Mouse (Mus musculus) cerebellum, adult 8-10 months (tissue): Measurements from ENCODE around the gene Gcdh.

Source experiments
- DNase-seq: peaks from one replicate; pipeline ENCODE4 v3.0.0; 2022

Gcdh gene

GRCm38 (mm10) chr8:84871376-84872308, 22.1 kb downstream of the Gcdh start, which contains the start of gene Syce2:
TSS of gene Syce2 (plus strand) at chr8:84872111.
- peak; percentile 53 for DNase-seq

DNA sequence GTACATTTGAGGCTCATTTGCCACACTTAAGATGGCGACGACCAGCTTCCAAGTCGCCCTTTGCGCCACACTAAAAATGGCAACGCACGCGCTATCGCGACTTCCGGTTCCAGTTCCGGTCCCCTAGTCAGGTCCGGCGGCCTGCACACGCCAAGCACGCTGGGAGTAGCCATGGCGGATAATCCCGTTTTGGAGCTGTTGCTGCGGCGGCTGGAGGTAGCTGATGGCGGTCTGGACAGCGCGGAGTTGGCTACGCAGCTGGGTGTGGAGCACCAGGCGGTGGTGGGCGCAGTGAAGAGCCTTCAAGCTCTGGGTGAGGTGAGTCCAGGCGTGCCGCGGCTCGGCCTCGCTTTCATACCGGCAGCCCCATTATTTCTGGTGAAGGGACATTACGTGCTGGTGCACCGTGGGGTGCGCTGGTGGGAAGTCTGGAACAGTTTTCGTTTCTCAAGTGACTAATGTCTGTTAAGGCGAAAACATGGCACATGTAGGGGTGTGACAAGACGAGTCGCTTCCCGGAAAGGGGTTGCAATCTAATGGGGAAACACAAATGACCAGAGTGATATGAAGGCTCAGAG, 36.8 kb downstream of the Gcdh start, which contains the start of gene Farsa:
Gene Farsa (plus strand): TSS at position 126 of the 578 bp plus-strand sequence.
- peak; percentile 91 for DNase-seq

- DNase-seq = no peak
Observed at GRCm38 (mm10) chr8:84856434-84856833, 37.3 kb downstream of the Gcdh start.

GRCm38 (mm10) chr8:84847684-84848435, 45.9 kb downstream of the Gcdh start:
- no peak for DNase-seq

DNA sequence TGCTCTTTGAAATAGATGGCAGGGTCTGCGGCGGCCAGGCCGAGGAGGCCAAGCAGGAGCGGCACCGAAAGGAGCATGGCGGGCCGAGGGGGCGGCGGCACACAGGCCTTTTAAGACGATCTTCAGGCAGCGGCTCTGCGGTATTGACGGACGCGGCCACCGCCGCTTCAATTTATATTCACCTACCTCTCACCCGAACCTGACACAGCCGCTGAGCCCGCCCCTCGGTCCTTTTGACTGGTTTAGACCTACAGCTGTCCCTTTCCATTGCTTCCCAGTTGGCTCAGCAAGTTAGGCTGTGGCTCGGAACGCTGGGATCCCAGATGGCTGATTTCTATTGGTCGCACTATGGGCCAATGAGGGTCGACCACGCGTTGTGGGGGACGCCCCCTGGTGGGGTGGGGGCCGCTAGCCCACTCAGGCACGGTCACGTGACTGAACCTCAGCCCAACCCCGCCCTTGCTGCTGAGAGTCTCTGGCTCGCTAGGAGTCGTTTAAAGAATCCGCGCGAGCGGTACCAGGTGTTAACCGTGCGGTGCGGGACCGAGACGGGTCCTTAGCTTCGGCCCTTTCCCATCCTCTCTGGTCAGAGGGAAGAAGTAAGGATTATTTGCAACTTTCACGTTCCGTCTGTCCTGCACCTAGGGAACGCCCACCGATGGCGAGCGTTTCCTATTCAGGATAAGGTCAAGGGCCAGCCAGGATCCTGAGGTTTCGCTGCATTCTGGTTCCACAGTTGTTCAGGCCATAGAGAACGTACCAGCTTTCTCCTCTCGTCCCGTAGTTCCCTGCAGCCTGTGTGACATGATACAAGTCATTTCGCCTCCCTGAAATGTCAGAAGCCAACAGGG, 46.8 kb downstream of the Gcdh start, which contains the start of gene Calr:
Gene Calr (minus strand): TSS at position 213 of the 851 bp plus-strand sequence.
- peak; percentile 99 for DNase-seq

GRCm38 (mm10) chr8:84846094-84846721, 47.5 kb downstream of the Gcdh start:
- DNase-seq = peak; percentile 52

DNA sequence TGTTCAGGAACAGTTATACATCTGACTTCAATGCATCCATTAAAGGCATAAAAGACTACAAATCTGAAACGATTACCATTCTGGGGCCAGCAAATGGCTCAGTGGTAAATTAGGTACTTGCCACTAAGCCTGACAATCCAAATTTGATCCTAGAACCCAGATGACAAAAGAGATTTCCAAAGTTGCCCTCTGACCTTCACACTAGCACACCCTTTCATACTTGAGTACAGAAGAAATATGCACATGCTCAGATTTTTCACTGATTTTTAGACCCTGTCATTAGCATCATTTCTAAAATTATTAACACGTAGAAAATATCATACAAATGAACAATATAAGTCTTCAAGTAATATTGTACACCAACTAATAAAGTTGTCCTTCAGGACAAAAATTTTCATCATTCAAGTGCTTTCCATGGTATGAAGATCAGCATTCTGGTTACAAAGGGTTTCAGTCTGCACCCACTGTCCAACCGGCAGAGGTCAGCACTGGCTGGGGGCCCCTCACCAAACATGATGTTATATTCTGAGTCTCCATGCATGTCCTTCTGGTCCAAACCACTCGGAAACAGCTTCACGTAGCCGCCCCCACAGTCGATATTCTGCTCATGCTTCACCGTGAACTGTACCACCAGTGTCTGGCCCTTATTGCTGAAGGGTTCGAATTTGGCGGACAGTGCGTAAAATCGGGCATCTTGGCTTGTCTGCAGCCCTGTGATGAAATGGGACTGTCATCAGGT, 48.2 kb downstream of the Gcdh start:
- DNase-seq = no peak

GRCm38 (mm10) chr8:84844397-84845070, 49.2 kb downstream of the Gcdh start:
- no peak for DNase-seq

DNA sequence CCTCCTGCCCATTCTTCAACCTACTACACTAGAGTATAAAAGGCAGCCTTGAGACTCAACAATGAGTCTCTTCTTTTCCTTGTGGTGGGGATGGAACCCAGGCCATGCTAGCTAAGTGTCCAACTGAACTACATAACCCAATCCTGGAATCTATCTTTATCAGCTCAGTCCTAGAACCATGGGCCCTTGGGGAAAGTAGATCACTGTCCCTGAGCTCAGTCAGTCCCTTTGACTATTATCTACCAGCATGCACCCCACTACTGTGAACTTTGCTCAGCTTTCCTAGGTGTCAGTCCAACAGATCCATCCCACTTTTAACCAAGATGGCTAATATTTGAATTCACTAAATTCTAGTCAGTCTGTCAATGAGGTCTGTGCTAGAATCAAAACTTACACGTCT, 52.2 kb downstream of the Gcdh start:
- DNase-seq = no peak

GRCm38 (mm10) chr8:84840248-84840999, 53.3 kb downstream of the Gcdh start, which contains the start of gene Rad23a:
TSS of gene Rad23a (minus strand) at chr8:84840665.
- peak; percentile 87 for DNase-seq

GRCm38 (mm10) chr8:84839875-84840247, 53.9 kb downstream of the Gcdh start:
- no peak for DNase-seq

GRCm38 (mm10) chr8:84839411-84839810, 54.3 kb downstream of the Gcdh start:
- no peak for DNase-seq

- DNase-seq = no peak
Observed at GRCm38 (mm10) chr8:84838513-84838912, 55.2 kb downstream of the Gcdh start.

DNA sequence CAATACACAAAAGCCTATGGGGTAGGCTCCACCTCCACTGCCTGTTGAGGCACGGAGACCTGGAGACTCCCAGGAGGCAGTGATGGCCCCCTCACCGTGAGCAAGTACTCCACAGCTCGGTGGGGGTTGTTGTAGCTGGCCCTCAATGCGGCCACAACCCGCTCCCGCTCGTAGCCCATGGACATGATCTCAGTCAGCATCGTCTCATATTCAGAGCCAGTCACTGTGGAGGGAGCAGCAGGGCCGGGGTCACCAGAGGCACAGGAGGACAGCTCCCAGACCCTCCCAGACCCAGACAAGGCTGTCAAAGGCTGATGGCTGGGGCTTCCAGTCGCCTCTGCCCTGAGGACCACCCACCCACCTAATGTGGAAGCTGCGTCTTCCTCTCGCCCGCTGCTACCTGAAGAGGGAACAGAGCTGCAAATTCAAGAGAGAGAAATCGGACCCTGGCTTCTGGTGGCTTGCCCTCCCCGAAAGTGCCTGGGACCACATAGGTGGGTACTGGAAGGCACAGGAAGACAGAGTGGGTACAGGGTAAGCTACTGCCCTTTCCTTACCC, 55.7 kb downstream of the Gcdh start:
- no peak for DNase-seq

- DNase-seq = peak; percentile 35
Observed at GRCm38 (mm10) chr8:84837149-84837911, 56.4 kb downstream of the Gcdh start.
